Mouse (Mus musculus): ENCODE results near the gene Npw.

GRCm38 (mm10) chr17:24608874-24609273 is 49.4 kb downstream of the Npw start:
- no peak for TF ChIP-seq CTCF (IDR thresholded peaks at IDR 0.05; ENCODE audit: borderline replicate concordance, control insufficient read depth, extremely low read depth, insufficient read depth, low read length, poor library complexity)
- no peak for TF ChIP-seq POLR2A (IDR thresholded peaks at IDR 0.05; ENCODE audit: control insufficient read depth, extremely low read depth, insufficient read depth, low read length, poor library complexity)

All from thymus, adult 2 months (tissue).